Mouse (Mus musculus) layer of hippocampus, postnatal 10 days (tissue): ENCODE data around the gene Pdzph1. TPM values are rescaled to one million over a fixed set of nuclear protein-coding genes. Genes with fewer than 3 reads are reported as not detected.
A peak's percentile ranks its signal among the peaks of the same experiment; 100 is the strongest.

ENCODE experiments used
- DNase-seq, 2 experiments: peaks; one replicate each; pipeline ENCODE4 v3.0.0; 2021; ENCODE audit warnings: low spot score in 2 of 2
- total RNA-seq, 2 experiments: library from RNA; stranded (reverse); gene quantifications; 2 replicates each; pipeline ENCODE4 v1.2.3; 2021

Gene Pdzph1
- total RNA-seq, 2 experiments from 2014 or later: 1.1 to 1.7 TPM

DNA sequence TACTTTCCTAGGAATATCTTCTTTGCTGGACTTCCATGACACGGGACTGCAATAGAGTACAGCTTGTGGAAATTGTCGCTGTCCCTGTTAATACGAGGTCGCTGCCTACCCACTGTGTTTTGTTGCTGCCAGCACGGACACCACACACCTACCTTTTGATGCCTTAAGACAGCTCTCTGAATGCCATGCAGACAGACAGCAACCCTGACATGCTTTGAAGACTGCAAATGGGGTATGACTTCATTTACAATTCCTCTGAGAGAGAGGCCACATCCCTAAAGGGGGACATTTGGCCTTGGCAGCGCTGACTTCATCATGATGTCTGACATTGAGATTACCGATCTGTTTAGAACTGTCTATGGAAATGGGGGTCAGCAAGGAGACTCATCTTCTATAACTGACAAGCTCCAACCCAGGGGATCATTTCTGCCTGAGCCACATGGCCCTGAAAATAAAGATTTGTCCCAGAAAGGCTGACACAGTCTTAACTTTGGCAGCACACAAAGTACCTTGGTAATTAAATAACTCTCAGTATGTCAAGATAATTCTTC lies 67.8 kb downstream of the Pdzph1 start:
- DNase-seq: no peak

DNA sequence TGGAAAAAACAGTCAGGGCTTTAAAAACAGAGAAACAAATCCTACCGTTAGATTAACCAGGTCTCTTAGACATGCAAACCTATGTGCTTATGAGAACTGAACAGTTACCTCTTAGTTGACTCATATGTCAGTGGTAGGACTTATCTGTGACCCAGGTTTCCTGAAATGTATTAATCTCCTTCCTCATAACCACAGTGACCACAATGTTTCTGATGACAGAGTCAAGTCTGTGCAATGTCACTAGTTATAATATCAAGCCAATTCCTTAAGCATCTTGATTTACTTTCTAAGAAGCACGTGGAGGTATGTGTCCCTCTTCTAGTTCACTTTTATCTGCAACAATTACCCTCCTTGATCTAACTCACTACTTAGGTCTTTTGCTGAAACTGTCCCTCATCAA lies 68.4 kb downstream of the Pdzph1 start:
- no peak for DNase-seq

DNA sequence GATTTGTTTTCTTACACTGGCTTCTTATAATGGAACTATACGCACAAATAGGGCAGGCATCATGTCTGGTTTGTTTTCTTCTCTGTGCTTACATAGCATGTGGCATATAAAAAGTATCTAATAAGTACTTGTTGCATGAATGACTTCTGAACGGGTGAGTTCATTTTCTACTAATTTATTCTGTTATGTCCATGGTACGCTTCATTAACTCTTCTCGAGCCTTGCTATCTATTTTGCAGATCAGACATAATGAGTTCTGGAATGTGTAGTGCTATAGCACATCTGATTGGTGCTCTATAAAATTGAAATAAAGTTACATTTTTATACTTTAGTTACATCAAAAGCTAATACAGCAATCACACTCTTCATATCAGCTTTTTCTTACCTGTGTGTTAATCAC lies 71.2 kb downstream of the Pdzph1 start:
- no peak for DNase-seq

DNA sequence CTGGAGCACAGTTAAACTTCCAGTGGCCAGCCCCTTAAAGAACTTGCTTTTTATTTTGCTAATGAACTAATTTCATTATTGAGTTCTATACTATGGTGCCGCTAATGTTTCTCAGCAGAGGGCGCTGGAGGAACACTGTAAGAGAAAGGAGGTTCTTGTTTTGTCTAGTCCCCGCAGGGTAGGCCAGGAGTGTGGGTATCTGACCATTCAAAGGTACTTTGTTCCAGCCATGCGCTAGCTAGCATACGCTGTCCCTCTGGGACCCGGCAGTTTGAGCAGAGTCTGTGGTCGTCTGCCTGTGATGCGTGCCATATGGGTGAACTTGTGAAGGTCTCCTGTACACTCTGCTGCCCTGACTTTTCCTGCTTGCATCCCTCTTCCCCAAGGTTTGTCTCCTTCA lies 72.1 kb downstream of the Pdzph1 start:
- DNase-seq: peak; percentile 41 to 56

DNA sequence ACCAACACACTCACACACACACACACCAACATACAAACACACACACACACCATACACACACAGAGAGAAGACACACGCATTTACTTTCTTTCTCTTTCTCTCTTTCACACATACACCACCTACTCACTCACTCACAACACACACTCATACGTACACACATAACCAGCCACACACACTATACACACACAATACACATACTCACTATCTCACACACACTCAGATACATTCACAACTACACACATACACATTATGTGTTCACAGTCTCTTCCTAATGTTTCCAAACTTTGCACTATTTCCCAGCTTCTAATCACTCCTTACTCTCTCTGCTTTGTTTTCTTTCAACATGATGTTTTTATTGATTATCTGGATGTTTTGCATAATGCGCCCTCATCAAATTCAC lies 72.6 kb downstream of the Pdzph1 start:
- DNase-seq: no peak

DNA sequence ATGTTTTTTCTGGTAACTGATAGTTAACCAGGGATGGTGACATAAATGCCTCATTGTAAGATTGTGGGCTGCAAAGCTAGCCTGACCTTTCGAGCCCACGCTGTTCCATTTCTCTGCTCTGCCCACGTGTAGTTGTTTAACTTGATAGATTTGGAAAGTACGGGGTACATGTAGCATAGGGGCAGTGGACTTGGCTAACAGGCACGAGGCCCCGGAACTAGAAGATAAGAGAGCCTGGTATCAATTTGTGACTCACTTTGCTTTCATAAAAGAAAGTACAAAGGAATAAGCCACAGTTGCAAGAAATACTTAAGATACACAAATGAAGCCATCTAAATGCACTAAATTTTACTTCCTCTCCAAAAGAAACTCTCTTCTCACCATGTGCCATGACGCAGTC lies 79.6 kb downstream of the Pdzph1 start:
- DNase-seq: no peak

DNA sequence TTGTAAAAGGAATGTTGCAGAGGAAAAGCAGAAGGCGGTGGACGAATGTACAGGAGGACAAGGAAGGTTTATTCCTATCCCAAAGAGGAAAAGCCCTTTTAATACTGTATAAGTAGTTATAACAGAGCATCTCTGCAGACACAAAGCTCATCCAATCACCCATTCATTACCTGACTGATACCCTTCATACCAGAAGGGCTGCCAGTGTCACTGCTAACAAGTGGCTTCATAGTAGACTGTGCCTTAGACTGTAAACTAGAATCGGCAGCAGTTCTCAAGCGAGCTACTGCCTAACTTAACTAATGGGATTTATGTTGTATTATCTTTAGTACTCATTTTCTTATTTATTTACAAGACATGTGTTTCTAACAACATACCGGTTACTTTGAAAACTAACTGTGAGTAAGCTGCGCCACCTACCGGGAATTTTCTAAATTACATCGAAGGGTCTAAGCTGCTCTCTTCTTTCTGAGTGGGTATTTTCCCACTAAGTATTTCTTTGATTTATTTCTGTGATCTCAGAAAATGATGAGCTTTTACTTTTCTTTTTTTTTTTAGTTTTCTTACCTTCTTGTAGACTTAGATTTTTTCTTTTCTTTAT lies 82.0 kb downstream of the Pdzph1 start:
- DNase-seq: peak; percentile 73 to 77

DNA sequence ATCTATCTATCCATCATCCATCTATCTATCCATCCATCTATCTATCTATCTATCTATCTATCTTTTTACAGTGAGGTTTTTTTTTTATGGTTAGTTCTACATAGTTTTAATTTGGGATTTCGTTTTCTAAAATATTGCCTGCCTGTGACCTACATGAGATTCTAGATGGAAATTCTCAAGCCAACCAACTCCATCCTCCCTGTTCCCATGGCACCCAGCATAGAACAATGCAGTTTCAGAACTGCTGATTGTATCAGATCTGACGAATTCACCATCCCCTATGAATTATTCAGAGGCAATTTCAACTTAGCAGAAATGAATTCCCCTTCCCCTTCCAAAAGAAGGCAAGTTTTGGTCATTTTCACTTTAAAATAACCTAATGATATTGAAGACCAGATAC lies 85.2 kb downstream of the Pdzph1 start:
- DNase-seq: no peak

DNA sequence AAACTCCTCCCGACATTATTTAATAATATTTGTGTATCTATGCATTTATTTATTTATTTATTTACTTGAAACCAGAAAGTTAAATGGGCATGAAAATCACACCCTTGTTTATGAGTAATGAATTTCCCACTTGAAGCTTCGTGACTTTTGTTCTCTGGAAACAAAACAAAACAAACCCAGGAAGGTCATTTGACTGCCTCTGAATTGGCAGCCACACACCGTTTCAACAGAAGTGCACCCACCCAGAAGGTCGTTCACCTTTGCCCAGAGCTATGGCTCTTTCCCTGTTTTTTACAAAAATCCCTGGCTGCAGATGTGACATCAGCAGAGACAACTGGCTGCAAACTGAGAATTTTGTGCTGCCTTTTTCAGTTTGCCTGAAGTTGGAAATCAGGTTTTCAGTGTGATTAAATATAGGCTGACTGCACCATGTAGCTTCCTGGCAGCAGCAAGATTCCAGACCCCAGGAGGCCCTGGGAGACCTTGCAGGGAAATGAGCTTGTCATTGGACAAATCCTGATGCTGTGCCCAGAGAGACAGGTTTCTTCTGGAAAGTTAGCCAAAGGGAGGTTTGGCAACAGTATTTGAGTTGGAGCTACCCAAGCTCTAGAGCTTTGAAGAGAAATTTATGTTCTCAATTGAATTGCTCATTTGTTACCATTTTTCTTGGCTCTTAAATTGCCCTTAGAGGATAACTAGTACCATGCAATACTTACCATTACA lies 99.5 kb downstream of the Pdzph1 start:
- no peak for DNase-seq

DNA sequence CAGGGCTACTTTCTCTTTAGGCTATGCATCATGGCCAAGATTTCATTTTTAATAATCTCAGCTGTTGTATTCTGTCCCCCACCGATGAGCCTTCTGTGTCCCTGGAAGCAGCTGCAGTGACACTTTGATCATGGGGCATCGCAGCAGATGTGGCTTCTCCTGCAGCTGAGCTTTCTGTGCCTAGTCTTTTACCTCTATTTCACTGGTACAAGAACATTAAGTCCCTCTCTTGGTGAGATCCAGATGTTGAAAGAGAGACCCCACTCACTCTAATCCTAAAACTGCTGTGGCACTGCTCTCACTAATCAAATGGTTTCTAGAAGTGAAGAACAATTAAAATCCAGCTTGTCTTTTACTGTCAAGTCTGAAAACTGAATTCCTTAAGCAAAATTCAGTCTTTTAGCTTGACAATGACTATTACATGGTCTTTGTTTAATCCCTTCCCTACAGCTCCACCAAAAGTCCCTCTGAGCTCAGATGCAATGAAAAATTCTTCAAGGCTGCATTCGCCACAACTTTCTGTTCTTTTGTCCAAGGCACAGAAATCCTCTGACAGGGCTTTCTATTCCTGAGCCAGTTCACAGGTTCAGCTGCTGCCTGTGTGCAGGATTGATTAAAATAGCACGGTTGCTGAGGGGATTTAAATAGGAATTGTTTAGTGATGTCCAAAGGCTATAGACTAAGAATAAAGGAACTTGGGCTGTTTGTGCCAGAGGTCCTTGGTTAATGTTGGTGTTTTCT lies 101.1 kb downstream of the Pdzph1 start:
- DNase-seq: no peak

DNA sequence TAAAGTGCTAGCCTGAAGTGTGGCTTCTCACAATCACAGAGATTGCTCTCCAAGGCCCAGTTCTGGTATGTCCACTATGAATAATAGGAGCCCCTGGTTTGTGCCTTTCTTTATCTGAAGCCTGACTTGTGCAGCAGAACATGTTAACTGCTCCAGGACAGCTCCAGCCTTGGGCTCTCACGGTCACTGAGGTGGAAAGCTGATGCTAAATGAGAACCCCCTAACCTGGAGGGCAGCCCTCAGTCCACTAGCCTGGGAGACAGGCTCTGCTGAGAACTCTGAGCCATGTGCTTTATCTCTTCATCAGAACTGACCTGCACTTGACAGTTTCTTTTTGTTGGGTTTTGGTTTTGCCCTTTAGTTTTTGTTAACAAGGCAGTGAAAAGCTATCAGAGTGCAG lies 106.8 kb downstream of the Pdzph1 start:
- DNase-seq: no peak

DNA sequence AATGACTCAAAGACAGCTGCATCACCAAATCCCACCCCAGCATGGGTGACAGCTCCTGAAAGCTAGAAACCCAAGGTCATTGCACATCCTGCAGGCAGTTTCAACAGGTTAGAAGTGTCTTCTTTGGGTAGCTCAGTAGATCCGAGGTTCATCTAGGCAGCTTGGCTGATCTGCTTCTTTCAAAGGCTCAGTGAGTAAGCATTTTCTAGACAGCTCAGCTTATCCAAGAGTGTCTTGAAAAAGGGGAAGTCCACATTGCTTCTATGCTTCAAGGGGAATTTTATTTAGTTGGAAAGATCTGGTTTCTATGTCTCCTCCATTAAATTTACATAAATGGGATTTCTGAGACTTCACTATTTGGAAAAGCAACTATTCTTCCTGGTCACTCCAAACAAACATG lies 117.8 kb downstream of the Pdzph1 start:
- DNase-seq: no peak

DNA sequence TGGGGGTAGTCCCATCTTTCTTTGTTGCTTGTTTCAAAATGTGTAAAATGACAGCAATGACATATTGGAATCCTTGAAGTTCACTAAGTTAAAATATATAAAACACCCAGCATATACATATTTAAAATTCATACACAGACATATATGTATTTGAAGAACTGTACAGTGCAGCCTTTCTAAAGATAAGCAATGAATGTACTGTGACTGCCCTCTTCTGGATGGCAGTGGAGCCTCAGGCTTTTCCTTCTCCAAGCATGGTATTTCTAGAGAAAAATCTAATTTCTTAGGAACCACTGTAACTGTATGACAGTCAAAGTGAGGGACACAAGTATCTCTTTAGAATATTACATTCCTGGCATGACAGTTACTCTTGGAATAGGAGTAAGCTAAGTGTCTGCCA lies 120.4 kb downstream of the Pdzph1 start:
- DNase-seq: peak in 1 of 2 experiments; percentile 12

Other genes with a start within 250 kb of the Pdzph1 start
- gene Nudt12, start 22.0 kb upstream of the Pdzph1 start, total RNA-seq: 1 to 10 TPM; 7.7 to 9.2 TPM